Mouse (Mus musculus) frontal cortex, postnatal 14 days (tissue): ENCODE data around the gene Rab15.
"Not testable (repeated sequence)": the region's sequence is repeated elsewhere in the genome, so short reads cannot be mapped to it uniquely, and the experiment has no call there.

Source experiments
- DNase-seq, 2 experiments: peaks; one replicate each; pipeline ENCODE4 v3.0.0; 2022; ENCODE audit warnings: low spot score in 2 of 2

Rab15 gene

GRCm38 (mm10) chr12:76822651-76823041 lies at the start of gene Rab15:
Rab15 (minus strand) TSS chr12:76822908.
- no peak for DNase-seq

DNA sequence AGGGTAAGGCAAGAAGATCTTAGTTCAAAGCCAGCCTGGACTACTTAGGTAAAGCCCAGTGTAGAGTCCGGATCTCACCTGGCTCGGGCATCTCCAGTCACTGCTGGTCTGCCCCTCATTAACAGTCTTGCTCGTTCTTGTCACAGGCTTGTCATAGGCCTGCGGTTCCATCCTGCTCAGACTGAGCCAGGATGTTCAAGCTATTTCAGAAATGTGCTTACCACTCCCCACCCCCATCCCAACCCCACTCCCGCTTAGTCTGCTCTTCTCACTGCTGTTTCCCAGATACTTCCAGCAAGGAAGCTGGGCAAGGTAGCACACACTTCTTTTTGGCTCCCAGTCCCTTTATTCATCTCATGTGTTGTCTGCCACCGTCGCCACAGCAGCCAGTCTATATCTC lies 46.9 kb upstream of the Rab15 start:
- no peak for DNase-seq

DNA sequence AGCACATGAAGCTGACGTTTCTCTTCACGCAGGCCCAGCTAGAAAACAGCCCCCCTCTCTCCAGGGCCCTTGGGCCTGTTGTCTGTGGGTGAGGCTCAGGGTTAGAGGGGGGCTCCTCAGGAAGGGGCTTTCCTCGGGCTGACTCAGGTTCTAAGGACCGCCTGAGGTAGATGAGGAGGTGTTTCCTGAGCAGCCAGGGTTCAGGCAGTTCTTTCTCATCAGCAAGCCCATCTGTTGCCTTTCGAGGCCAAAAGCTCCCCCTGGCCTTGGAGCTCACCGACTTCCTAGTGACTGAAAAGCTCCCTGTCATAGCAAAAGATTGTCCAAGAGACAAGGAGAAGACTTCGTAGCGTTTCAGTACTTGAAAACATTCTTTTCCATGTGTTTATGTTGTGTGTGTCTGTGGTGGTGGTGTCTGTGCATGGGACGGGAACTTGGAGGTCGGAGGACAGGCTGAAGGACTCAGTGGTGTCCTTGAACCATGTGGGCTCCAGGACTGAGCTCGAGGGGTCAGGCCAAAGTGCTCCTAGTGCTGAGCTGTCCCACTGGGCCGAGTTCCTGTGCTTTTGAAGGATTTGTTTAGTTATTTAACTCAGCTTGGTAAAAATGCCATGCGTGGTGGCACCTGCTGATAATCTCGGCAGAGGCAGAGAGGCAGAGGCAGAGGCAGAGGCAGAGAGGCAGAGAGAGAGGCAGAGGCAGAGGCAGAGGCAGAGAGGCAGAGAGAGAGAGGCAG lies 45.9 kb upstream of the Rab15 start:
- no peak for DNase-seq

DNA sequence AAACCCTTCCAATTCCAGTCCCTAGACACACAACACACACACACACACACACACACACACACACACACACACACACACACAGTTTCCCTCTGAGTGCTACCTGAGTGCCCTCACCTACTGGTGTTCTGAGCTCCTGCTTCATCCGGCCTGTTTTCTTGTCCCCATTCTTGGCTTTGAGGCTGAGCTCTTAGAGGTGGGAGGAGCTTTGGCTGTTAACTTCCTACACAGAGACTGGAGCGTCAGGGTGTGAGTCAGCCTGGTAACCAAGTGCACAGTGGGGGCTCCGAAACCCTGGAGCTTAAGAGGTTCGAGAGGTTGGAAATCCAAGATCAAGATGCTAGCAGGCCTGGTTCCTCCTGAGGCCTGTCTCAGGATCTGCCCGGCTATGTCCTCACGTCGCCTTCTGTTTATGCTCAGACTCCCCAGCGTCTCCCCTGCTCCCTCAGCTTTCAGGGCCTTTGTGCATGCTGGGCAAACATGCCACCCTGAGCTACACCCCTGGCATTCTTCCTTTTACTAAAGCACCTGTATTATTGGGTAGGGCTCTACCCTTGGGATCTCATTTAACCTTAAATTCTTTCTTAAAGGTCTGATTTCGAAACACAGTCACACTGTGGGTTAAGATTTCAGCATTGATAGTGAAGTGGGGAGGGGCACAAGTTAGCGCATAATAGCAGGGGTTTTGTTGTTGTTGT lies 45.0 kb upstream of the Rab15 start:
- peak in 1 of 2 experiments; percentile 28 for DNase-seq

DNA sequence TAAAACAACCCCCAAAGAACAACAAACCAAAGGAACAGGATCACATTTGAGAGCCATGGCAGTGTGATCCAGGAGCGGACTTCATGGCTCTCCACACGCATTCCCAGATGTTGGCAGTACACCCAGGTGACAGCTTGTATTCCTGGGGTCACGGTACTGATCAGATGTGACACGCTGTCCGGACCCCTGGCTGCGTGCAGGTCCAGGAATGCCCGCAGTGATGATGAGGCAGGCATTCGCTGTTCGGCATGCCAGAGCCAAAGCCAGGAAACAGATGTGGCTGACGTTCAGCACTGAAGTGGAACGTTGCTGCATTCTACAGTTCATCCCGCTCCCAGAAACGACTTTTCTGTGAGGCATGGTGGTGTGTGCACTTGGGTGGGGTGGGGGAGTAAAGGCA lies 42.6 kb upstream of the Rab15 start:
- no peak for DNase-seq

GRCm38 (mm10) chr12:76863651-76864050 lies 40.9 kb upstream of the Rab15 start:
- DNase-seq, result no peak

DNA sequence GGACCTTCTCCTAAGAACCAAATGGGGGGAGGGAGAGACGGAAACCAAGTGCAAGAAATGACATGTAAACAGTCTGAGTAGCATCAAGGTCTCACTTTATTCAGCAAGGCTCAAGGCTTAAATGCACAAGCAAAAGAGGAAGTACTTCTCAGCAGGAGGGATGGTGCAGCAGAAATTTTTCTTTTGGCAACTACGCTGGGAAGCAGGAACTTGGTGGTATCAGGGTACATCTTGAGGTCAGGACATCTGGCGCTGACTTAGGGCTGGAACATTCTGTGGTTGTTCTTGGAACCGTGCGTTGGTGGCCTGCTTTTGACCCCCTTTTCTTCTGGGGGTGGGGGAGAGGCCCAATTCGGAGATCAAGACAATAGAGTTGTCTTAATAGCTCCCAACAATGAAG lies 36.1 kb upstream of the Rab15 start:
- not testable (repeated sequence) for DNase-seq

- DNase-seq, result no peak
Observed at GRCm38 (mm10) chr12:76857087-76857486, 34.4 kb upstream of the Rab15 start.

- DNase-seq, result no peak
Observed at GRCm38 (mm10) chr12:76853378-76854142, 30.9 kb upstream of the Rab15 start.

GRCm38 (mm10) chr12:76852419-76852818 lies 29.7 kb upstream of the Rab15 start:
- no peak for DNase-seq

- no peak for DNase-seq
Observed at GRCm38 (mm10) chr12:76844346-76845061, 21.8 kb upstream of the Rab15 start.

- no peak for DNase-seq
Observed at GRCm38 (mm10) chr12:76840081-76840480, 17.4 kb upstream of the Rab15 start.

DNA sequence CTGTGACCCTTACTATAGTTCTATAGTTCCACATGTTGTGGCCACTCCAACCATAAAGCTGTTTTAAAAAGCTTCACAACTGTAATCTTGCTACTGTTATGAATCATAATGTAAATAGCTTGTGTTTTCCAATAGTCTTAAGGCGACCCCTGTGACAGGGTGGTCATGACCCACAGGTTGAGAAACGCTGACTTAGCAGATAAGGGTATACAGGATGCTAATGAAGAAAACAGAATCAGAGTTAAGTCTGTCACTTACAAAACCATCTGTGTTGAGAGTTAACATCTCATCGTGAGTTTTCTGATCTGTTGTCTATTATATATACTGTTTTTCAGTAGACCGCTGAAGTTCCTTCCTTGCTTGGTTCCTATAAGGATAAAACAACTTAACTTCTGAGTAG lies 16.6 kb upstream of the Rab15 start:
- DNase-seq, result no peak

GRCm38 (mm10) chr12:76837844-76838650 lies 15.3 kb upstream of the Rab15 start:
- DNase-seq, result no peak

DNA sequence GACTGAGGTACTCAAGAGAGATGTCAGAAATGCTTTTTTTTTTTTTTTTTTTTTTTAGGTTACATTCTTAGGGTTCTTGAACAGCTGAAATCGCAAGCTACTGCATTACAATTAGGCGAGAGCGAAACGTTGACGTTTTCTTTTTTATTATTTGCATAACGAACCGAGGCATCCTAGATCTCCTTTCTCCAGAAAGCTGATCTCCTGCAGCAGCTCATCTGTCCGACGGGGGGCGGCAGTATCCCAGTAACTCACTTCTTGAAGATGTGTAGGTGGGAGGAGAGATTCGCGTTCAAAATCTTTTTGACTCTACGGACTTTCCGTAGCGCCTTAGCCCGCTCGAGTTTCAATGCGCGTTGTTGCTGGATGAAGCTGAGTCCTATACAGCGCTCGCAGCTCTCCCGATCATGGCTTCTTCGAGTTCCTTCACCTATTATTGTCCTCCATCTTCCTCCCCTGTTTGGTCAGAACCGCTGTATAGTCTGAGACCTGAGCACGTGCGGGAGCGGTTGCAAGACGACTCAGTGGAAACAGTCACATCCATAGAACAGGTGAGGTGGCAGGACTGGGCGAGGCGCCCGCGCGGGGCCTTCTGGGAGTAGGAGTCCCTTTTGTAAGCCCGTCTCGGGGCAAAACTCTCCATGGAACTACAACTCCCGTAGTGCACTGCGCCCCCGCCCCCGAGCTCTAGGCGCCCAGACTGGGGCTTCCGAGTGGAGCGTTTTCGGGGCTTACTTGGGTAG lies 14.6 kb upstream of the Rab15 start:
- peak; percentile 96 to 97 for DNase-seq

DNA sequence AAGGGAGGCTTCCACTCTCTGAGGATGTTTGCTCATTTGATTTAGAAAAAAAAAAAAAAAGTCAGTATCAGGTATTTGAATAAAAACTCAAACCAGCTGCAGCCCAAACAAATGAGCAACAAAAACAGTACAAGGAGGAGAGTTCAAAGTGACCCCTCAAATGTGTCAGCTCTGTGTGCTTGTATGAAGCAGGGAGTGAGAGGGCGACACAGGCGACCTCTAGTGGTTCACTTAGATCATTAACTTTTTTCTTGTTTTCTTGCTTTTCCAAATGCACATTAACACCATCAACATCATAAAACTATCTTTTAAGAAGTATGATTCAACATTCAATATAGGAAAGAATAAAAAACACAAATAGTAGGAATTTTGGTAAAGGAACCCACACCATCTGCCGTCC lies 10.0 kb upstream of the Rab15 start:
- DNase-seq, result no peak

DNA sequence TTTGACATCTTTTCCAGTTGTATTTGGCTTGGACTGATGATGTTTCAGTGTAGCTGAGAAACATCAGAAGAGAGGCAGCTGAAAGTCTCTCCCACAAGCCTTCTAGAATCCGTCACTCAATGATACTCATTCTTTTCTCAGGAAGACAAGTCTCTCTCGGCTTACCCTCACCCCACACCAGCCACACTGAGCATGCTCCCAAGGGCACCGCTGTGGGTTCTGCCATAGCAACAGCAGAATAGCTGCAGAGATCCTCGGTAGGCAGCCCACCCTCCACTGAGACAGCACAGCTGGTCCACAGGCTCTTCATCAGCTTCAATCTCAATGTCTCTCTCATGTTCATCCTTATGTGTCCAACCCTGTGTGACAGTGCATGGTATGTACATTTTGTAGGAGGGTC lies 2.6 kb upstream of the Rab15 start:
- DNase-seq, result no peak

DNA sequence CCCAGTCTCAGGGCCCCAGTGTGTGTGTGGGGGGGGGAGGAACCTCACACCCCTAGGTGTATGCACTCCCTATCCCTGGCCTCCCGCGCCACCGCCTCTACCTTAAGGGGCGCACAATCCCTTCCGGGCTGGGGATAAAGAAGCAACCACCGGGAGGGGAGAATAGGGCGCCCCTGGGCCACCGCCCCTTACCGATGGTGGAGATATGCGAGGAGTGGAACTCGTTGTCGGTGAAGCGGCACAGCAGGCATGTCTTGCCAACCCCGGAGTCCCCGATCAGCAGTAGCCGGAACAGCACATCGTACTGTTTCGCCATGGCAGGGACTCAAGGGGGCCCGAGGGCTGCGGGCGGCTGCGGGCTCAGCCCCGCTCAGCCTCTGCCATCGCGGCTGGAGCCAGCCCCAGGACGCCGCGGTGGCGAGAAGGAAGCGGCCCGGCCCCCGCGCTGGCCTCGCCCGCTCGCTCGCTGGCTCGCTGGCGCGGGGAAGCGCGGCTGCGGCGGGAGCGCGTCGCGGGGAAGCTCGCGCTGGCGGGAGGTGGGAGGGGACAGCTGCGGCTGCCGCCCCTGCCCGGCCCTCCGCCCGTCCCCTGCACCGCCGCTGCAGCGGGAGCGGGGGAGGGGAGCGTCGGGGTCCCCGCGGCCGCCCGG lies 582 bp downstream of the Rab15 start:
- peak in 1 of 2 experiments; percentile 44 for DNase-seq

- DNase-seq, result no peak
Observed at GRCm38 (mm10) chr12:76820615-76821014, 2.1 kb downstream of the Rab15 start.

GRCm38 (mm10) chr12:76819816-76820215 lies 2.9 kb downstream of the Rab15 start:
- DNase-seq, result no peak
